Mouse (Mus musculus): ENCODE measurements around the gene Trhde. TPM values are rescaled to one million over a fixed set of nuclear protein-coding genes. Genes with fewer than 3 reads are reported as not detected.

Trhde gene
- polyA plus RNA-seq (2015; fragmentation: Nextera tagmentation; extraction: Ambion mirVana), result 0.08 TPM in 1 of 2 replicates, not detected in the other

GRCm38 (mm10) chr10:114802161-114802651 lies at the start of gene Trhde:
Gene Trhde, minus strand, starts transcription at chr10:114802307.

